Mouse (Mus musculus) limb, embryonic 15.5 days (tissue): ENCODE data around the gene Vps11. TPM values are rescaled to one million over a fixed set of nuclear protein-coding genes. Genes with fewer than 3 reads are reported as not detected.
"Not testable (repeated sequence)": the region's sequence is repeated elsewhere in the genome, so short reads cannot be mapped to it uniquely, and the experiment has no call there.

Experiments used
- ATAC-seq: fragments of 200-750 bp; cut with Nextera tagmentation; 2 replicates; pipeline ENCODE4 v1.8.0; 2017; ENCODE audit warnings: low read depth, moderate TSS enrichment; ENCODE audit not compliant: insufficient number of reproducible peaks, low FRiP score, low TSS enrichment
- H3K27ac ChIP-seq: fragments of 300-500 bp; sonication (generic); 2 replicates; pipeline ENCODE4 v1.5.1; 2015; ENCODE audit warnings: moderate library complexity, mild to moderate bottlenecking, inconsistent platforms
- H3K27me3 ChIP-seq: fragments of 300-500 bp; sonication (generic); 2 replicates; pipeline ENCODE4 v1.6.1; 2015; ENCODE audit warnings: inconsistent platforms
- H3K36me3 ChIP-seq: fragments of 300-500 bp; sonication (generic); 2 replicates; pipeline ENCODE4 v1.6.1; 2015; ENCODE audit warnings: inconsistent platforms
- H3K4me1 ChIP-seq: fragments of 300-500 bp; sonication (generic); 2 replicates; pipeline ENCODE4 v1.6.1; 2015; ENCODE audit warnings: inconsistent platforms
- H3K4me2 ChIP-seq: fragments of 300-500 bp; sonication (generic); 2 replicates; pipeline ENCODE4 v1.6.1; 2015; ENCODE audit warnings: mild to moderate bottlenecking, inconsistent platforms
- H3K4me3 ChIP-seq: fragments of 300-500 bp; sonication (generic); 2 replicates; pipeline ENCODE4 v1.5.1; 2015; ENCODE audit warnings: mild to moderate bottlenecking, inconsistent platforms
- H3K9ac ChIP-seq: fragments of 300-500 bp; sonication (generic); 2 replicates; pipeline ENCODE4 v1.6.1; 2015; ENCODE audit warnings: inconsistent platforms
- H3K9me3 ChIP-seq: fragments of 300-500 bp; sonication (generic); 2 replicates; pipeline ENCODE4 v1.6.1; 2016; ENCODE audit warnings: inconsistent platforms
- WGBS: fragments of 180-500 bp; shearing (Covaris S2); methylation state at CpG from one replicate; pipeline ENCODE4 v1.1.7; 2015; 5-methylcytosine and 5-hydroxymethylcytosine counted together
- microRNA-seq: library from miRNA; unstranded; fragments of <30 nt; microRNA quantifications from one replicate; pipeline ENCODE4, GENCODE M21; 2016
- polyA plus RNA-seq: library from polyadenylated mRNA; unstranded; fragments of >200 nt; fragmentation: Nextera tagmentation; extraction: Ambion mirVana; gene quantifications from 2 replicates; pipeline ENCODE4 v1.2.1, GENCODE M21; 2015

Gene Vps11
- polyA plus RNA-seq, 1 experiment from 2014 or later: 30.7 TPM

DNA sequence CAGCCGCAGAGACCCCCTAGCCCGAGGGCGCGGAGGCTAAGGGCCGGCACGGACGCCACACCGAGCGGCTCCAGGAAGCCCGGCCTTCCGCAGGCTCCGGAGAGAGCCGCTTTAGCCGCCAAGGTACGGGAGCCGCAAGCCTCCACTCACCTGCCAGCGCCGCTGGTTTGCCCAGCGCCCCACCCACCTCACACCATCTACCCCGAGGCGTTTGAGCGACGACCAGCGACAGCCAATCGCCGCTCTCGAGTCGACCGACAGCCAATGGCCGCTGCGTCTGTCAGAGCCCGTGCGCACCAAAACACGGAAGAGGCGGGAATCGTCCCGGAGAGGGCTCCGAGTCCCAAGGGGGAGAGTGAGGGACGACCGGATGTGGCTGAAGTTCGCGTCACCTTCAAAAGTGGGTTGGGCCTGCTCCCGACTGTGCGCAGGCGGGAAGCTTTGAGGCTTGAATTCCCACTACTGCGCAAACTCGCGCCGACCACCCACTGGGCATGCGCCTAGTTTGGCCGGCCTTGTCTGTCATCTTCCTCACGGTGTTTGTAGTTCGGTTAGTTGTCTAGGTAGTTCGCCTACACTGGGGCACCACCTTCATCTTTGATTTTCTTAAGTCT is 55.9 kb downstream of the Vps11 start, which contains the start of gene Hinfp:
Gene Hinfp, minus strand, starts transcription at position 206 of the 614 bp plus-strand sequence.
- peak; percentile 100 for ATAC-seq
- peak within 1 kb of the TSS; percentile 95 for H3K9ac ChIP-seq
- H3K27me3 ChIP-seq: no peaks in the 10 kb centered on the region
- no peaks in the 10 kb centered on the region for H3K9me3 ChIP-seq
- H3K36me3 ChIP-seq: peaks cover 30% of the 10 kb centered on the region
- H3K4me1 ChIP-seq: peaks cover 16% of the 10 kb centered on the region
- WGBS: under 1% methylated on average over 54 of the region's 54 CpGs
- peak within 1 kb of the TSS; percentile 75 for H3K4me2 ChIP-seq
- H3K4me3 ChIP-seq: peak within 1 kb of the TSS; percentile 94
- H3K27ac ChIP-seq: peak within 1 kb of the TSS; percentile 80

DNA sequence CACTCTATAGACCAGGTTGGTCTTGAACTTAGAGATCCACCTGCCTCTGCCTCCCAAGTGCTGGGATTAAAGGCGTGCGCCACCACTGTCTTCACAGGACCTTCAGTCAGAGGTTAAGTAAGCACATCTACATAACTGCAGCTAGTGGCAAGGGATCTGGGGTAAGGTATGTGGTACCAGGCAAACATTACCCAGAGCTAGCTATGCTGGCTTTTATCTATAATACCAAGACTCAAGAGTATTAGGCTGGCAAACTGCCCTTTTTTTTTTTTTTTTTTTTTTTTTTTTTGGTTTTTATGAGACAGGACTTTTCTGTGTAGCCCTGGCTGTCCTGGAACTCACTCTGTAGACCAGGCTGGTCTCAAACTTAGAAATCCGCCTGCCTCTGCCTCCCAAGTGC is 61.5 kb downstream of the Vps11 start:
- H3K9me3 ChIP-seq, H3K4me3 ChIP-seq, ATAC-seq, H3K27me3 ChIP-seq, H3K4me2 ChIP-seq, H3K9ac ChIP-seq, H3K27ac ChIP-seq: not testable (repeated sequence)
- Histone ChIP-seq H3K4me1 (peaks cover 15% of the 10 kb centered on the region), H3K36me3 (peaks cover 76% of the 10 kb centered on the region)
- WGBS: 98% methylated on average over 3 of the region's 3 CpGs

Small RNA genes lying within 50 kb of the gene (microRNA-seq; reads per million reads assigned to microRNA genes)
- gene Gm44335 (not detected), gene Mir7085 (not detected)

Other genes starting within 250 kb of the Vps11 start
- gene Gm49380, start 248.2 kb downstream of the Vps11 start, polyA plus RNA-seq: 0.27 and 0.28 TPM in 2 replicates
- gene Rnf26, start 248.2 kb downstream of the Vps11 start, polyA plus RNA-seq: 61.9 and 70.5 TPM in 2 replicates
- gene Mcam, start 227.2 kb downstream of the Vps11 start, polyA plus RNA-seq: 41.5 and 47.3 TPM in 2 replicates
- 14.5 and 15.6 TPM in 2 replicates for gene Cbl, start 127.6 kb downstream of the Vps11 start, polyA plus RNA-seq
- not detected in 2 replicates for gene Ccdc153, start 121.0 kb downstream of the Vps11 start, polyA plus RNA-seq
- 0.26 TPM in 1 of 2 replicates, not detected in the other for gene Pdzd3, start 110.2 kb downstream of the Vps11 start, polyA plus RNA-seq
- 12.5 and 12.7 TPM in 2 replicates for gene Nlrx1, start 93.1 kb downstream of the Vps11 start, polyA plus RNA-seq
- gene Abcg4, start 73.1 kb downstream of the Vps11 start, polyA plus RNA-seq: 6.2 and 6.4 TPM in 2 replicates
- gene Hinfp, start 56.0 kb downstream of the Vps11 start, polyA plus RNA-seq: 24.2 and 24.9 TPM in 2 replicates
- 6.9 and 7.1 TPM in 2 replicates for gene C2cd2l, start 41.4 kb downstream of the Vps11 start, polyA plus RNA-seq
- 37.7 and 38.0 TPM in 2 replicates for gene Dpagt1, start 35.7 kb downstream of the Vps11 start, polyA plus RNA-seq
- 252 and 254 TPM in 2 replicates for gene H2afx, start 27.0 kb downstream of the Vps11 start, polyA plus RNA-seq
- 88.7 and 95.1 TPM in 2 replicates for gene Hmbs, start 17.4 kb downstream of the Vps11 start, polyA plus RNA-seq
- gene Hyou1, start 17.8 kb upstream of the Vps11 start, polyA plus RNA-seq: 27.5 and 32.5 TPM in 2 replicates
- gene Slc37a4, start 35.2 kb upstream of the Vps11 start, polyA plus RNA-seq: 16.2 and 18.3 TPM in 2 replicates
- gene Rps25, start 45.5 kb upstream of the Vps11 start, polyA plus RNA-seq: 1,592 and 1,878 TPM in 2 replicates
- 132 and 140 TPM in 2 replicates for gene Trappc4, start 45.9 kb upstream of the Vps11 start, polyA plus RNA-seq
- 24.3 and 26.0 TPM in 2 replicates for gene Ccdc84, start 56.9 kb upstream of the Vps11 start, polyA plus RNA-seq
- not detected in 2 replicates for gene Foxr1, start 79.5 kb upstream of the Vps11 start, polyA plus RNA-seq
- gene Upk2, start 93.3 kb upstream of the Vps11 start, polyA plus RNA-seq: 0.37 and 0.45 TPM in 2 replicates
- 16.8 and 18.5 TPM in 2 replicates for gene Bcl9l, start 121.2 kb upstream of the Vps11 start, polyA plus RNA-seq
- gene Cxcr5, start 200.2 kb upstream of the Vps11 start, polyA plus RNA-seq: 0.24 and 0.46 TPM in 2 replicates
- 17.7 and 18.4 TPM in 2 replicates for gene Ddx6, start 243.2 kb upstream of the Vps11 start, polyA plus RNA-seq